Mouse (Mus musculus) brain, embryonic 14.5 days (tissue): ENCODE data around the gene Erg.

Experiments used
- CTCF ChIP-seq: fragments of 200-500 bp; IDR thresholded peaks from 2 replicates; pipeline ENCODE4 v1.5.1; 2012; ENCODE audit warnings: inconsistent platforms, mild to moderate bottlenecking, moderate library complexity, borderline replicate concordance; ENCODE audit not compliant: insufficient read depth, insufficient read length; ENCODE audit errors: extremely low read depth
- POLR2A ChIP-seq: fragments of 200-500 bp; IDR thresholded peaks from 2 replicates; pipeline ENCODE4 v1.6.1; 2012; ENCODE audit warnings: mild to moderate bottlenecking, inconsistent platforms, borderline replicate concordance; ENCODE audit not compliant: poor library complexity, insufficient read depth, insufficient read length, severe bottlenecking; ENCODE audit errors: extremely low read depth

- TF ChIP-seq CTCF, result no peak
- no peak for TF ChIP-seq POLR2A
Measured at GRCm38 (mm10) chr16:95442023-95442422, 144.4 kb downstream of the Erg start.
